Comparison of ENCODE assay signal across 19 mouse cellular contexts in genomic region chr13:57943900-57944299, GRCm38 (mm10). TPM values are rescaled to one million over a fixed set of nuclear protein-coding genes. Genes with fewer than 3 reads are reported as not detected.
"Had no signal": no experiment of that assay in that cellular context is flagged by ENCODE, and none has a peak within 500 bp of the region (broad histone marks: within the 10 kb centered on the region; RNA-seq: fewer than 3 reads in every experiment).

No protein-coding gene starts in this region.

- H3K36me3 ChIP-seq: lung, embryonic 15.5 days; midbrain, embryonic 13.5 days; midbrain, embryonic 15.5 days; neural tube, embryonic 12.5 days; stomach, embryonic 15.5 days had no signal

- H3K4me3 ChIP-seq: lung, embryonic 15.5 days; megakaryocyte, embryonic 14.5 days; midbrain, embryonic 13.5 days; midbrain, embryonic 15.5 days; neural tube, embryonic 12.5 days; stomach, embryonic 15.5 days had no signal

- DNase-seq: lung, adult 2 months; lung, postnatal 14 days; lung, postnatal 36 days; right cerebral cortex, postnatal 14 days; thymus, adult 2 months; thymus, postnatal 25 days; thymus, postnatal 4 days had no signal

- H3K27ac ChIP-seq: lung, embryonic 15.5 days; macrophage; midbrain, embryonic 13.5 days; midbrain, embryonic 15.5 days; neural tube, embryonic 12.5 days; stomach, embryonic 15.5 days; stomach, postnatal 0 days had no signal

- H3K27me3 ChIP-seq: lung, embryonic 15.5 days; megakaryocyte, embryonic 14.5 days; midbrain, embryonic 13.5 days; midbrain, embryonic 15.5 days; stomach, embryonic 15.5 days had no signal

- H3K9ac ChIP-seq: lung, embryonic 15.5 days; midbrain, embryonic 13.5 days; midbrain, embryonic 15.5 days; neural tube, embryonic 12.5 days; stomach, embryonic 15.5 days had no signal

- H3K4me1 ChIP-seq: lung, embryonic 15.5 days; megakaryocyte, embryonic 14.5 days; midbrain, embryonic 15.5 days; stomach, embryonic 15.5 days had no signal

RNA-seq across cellular contexts. Expression of gene Spock1, which starts 35.8 kb away (rescaled TPM):
- total RNA-seq: megakaryocyte progenitor cell, adult 5-6 weeks; monocyte, adult 5-6 weeks; neutrophil, adult 5-6 weeks had no signal
- polyA plus RNA-seq: macrophage; spleen, adult 2 months had no signal
